Mouse (Mus musculus) lung, postnatal 0 days (tissue): Measurements from ENCODE around the gene Draxin. TPM values are rescaled to one million over a fixed set of nuclear protein-coding genes. Genes with fewer than 3 reads are reported as not detected.

Source experiments
- ATAC-seq: fragments of 200-750 bp; cut with Nextera tagmentation; 2 replicates; pipeline ENCODE4 v1.8.0; 2017; ENCODE audit warnings: moderate library complexity
- DNase-seq: peaks from one replicate; pipeline ENCODE4 v3.0.0-alpha.2; 2016; ENCODE audit warnings: low spot score
- H3K27ac ChIP-seq: fragments of 300-500 bp; sonication (generic); 2 replicates; pipeline ENCODE4 v1.5.1; 2014; ENCODE audit warnings: antibody characterized with exemption, mild to moderate bottlenecking, low read length, mixed read lengths
- H3K27me3 ChIP-seq: fragments of 300-500 bp; sonication (generic); replicated peaks from 2 replicates; pipeline ENCODE4 v1.6.1; 2014; ENCODE audit warnings: low read length, mixed read lengths; ENCODE audit not compliant: insufficient read depth
- H3K36me3 ChIP-seq: fragments of 300-500 bp; sonication (generic); 2 replicates; pipeline ENCODE4 v1.6.1; 2014; ENCODE audit warnings: low read length, mixed read lengths; ENCODE audit not compliant: insufficient read depth
- H3K4me1 ChIP-seq: fragments of 300-500 bp; sonication (generic); 2 replicates; pipeline ENCODE4 v1.6.1; 2014; ENCODE audit warnings: antibody characterized with exemption, low read depth, low read length, mixed read lengths; ENCODE audit not compliant: insufficient read depth
- H3K4me2 ChIP-seq: fragments of 300-500 bp; sonication (generic); replicated peaks from 2 replicates; pipeline ENCODE4 v1.6.1; 2014; ENCODE audit warnings: low read depth, mild to moderate bottlenecking, low read length, moderate library complexity, mixed read lengths
- H3K4me3 ChIP-seq: fragments of 300-500 bp; sonication (generic); 2 replicates; pipeline ENCODE4 v1.5.1; 2014; ENCODE audit warnings: low read depth, low read length
- H3K9ac ChIP-seq: fragments of 300-500 bp; sonication (generic); replicated peaks from 2 replicates; pipeline ENCODE4 v1.6.1; 2014; ENCODE audit warnings: low read depth, mild to moderate bottlenecking
- H3K9me3 ChIP-seq: fragments of 300-500 bp; sonication (generic); 2 replicates; pipeline ENCODE4 v1.6.1; 2016; ENCODE audit warnings: low read length, mixed read lengths
- CTCF ChIP-seq: IDR thresholded peaks from 2 replicates; pipeline ENCODE4 v1.5.1; 2016; ENCODE audit warnings: antibody characterized with exemption, mild to moderate bottlenecking
- EP300 ChIP-seq: IDR thresholded peaks from 2 replicates; pipeline ENCODE4 v1.6.1; 2016; ENCODE audit warnings: antibody characterized with exemption, mild to moderate bottlenecking, control low read depth
- WGBS: fragments of 180-500 bp; shearing (Covaris S2); extraction: QIAGEN DNeasy Blood & Tissue Kit; methylation state at CpG from one replicate; pipeline ENCODE4 v1.1.7; 2014; 5-methylcytosine and 5-hydroxymethylcytosine counted together
- polyA plus RNA-seq: library from polyadenylated mRNA; unstranded; fragments of >200 nt; fragmentation: Nextera tagmentation; extraction: Ambion mirVana; gene quantifications from 2 replicates; pipeline ENCODE4 v1.2.1, GENCODE M21; 2015

The Draxin gene
- polyA plus RNA-seq, 1 experiment from 2014 or later, result 0.06 TPM

DNA sequence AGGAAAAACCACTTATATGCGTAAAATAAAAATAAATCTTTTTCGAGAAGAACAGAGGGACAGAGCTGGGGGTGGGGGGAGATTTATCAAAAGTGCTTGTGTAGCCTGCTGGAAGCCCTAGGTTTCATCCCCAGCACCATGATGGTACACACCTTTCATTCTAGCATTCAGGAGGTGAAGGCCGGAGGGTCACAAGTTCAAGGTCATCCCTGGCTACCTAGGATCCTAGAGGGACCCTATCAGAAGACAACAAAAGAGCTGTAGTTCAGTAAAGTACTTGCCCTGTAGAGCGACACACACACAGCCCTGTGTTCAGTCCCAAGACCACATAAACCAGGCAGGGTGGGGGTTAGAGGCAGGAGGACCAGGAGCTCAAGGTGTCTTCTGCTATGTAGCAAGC lies 23.5 kb upstream of the Draxin start:
- ATAC-seq, result no peak
- Histone ChIP-seq H3K4me3 (no peak overlapping the region), H3K36me3 (no peaks in the 10 kb centered on the region), H3K27ac (no peak overlapping the region), H3K4me2 (no peak overlapping the region), H3K4me1 (peaks cover 1% of the 10 kb centered on the region; the same call in 1 of the 2 replicates), H3K27me3 (no peaks in the 10 kb centered on the region), H3K9me3 (no peaks in the 10 kb centered on the region), H3K9ac (no peak overlapping the region)
- TF ChIP-seq CTCF (no peak), EP300 (no peak)
- no peak for DNase-seq
- 83% methylated on average over 4 of the region's 4 CpGs for WGBS

DNA sequence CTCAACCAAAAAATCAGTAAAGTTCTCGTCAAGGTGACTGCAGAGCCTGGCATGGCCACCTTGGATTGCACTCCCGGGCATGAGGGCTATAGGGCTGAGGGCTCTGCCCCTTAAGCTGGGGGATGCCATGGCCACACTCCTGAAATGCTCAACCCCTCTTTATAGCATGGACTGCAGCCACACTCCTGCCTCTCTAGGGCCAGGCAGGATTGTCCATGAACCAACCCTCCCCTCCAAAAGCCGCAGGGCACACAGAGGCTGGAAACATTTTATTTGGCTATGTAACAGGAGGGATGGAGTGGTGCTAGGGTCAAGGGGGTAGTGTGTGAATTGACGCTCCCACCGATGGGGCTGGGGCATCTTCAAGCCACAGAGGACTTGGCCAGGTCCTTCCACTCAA lies 22.0 kb upstream of the Draxin start:
- H3K27me3 ChIP-seq, result no peaks in the 10 kb centered on the region
- H3K9me3 ChIP-seq, result no peaks in the 10 kb centered on the region
- DNase-seq, result no peak
- TF ChIP-seq CTCF, result no peak
- no peak for TF ChIP-seq EP300
- no peaks in the 10 kb centered on the region for H3K36me3 ChIP-seq
- WGBS, result 84% methylated on average over 5 of the region's 5 CpGs
- no peak overlapping the region for H3K27ac ChIP-seq
- no peak overlapping the region for H3K4me2 ChIP-seq
- H3K4me1 ChIP-seq, result no peaks in the 10 kb centered on the region
- H3K4me3 ChIP-seq, result no peak overlapping the region
- ATAC-seq, result no peak
- H3K9ac ChIP-seq, result no peak overlapping the region

GRCm38 (mm10) chr4:148151267-148152168 lies 21.0 kb upstream of the Draxin start, which contains the start of gene Fbxo6:
Gene Fbxo6 (minus strand): TSS chr4:148152140.
- peak; percentile 95 for ATAC-seq
- H3K27ac ChIP-seq, result peak within 1 kb of the TSS; percentile 94
- no peaks in the 10 kb centered on the region for H3K36me3 ChIP-seq
- no peaks in the 10 kb centered on the region for H3K9me3 ChIP-seq
- under 1% methylated on average over 35 of the region's 67 CpGs for WGBS
- TF ChIP-seq CTCF (peak; percentile 85), EP300 (no peak)
- no peaks in the 10 kb centered on the region for H3K4me1 ChIP-seq
- peak; percentile 95 for DNase-seq
- H3K4me3 ChIP-seq, result peak within 1 kb of the TSS; percentile 70
- H3K27me3 ChIP-seq, result no peaks in the 10 kb centered on the region
- peak within 1 kb of the TSS; percentile 76 for H3K9ac ChIP-seq
- peak within 1 kb of the TSS; percentile 85 for H3K4me2 ChIP-seq

GRCm38 (mm10) chr4:148150953-148151266 lies 20.4 kb upstream of the Draxin start:
- H3K27ac ChIP-seq, result peak overlapping the region; percentile 94
- H3K4me2 ChIP-seq, result peak overlapping the region; percentile 85
- H3K9ac ChIP-seq, result peak overlapping the region; percentile 76; the same call in 1 of the 2 replicates
- H3K36me3 ChIP-seq, result peaks cover 4% of the 10 kb centered on the region; the same call in 1 of the 2 replicates
- no peaks in the 10 kb centered on the region for H3K4me1 ChIP-seq
- H3K4me3 ChIP-seq, result peak overlapping the region; percentile 70
- DNase-seq (peak; percentile 76), ATAC-seq (no peak)
- 16% methylated on average over 3 of the region's 3 CpGs for WGBS
- H3K27me3 ChIP-seq, result no peaks in the 10 kb centered on the region
- TF ChIP-seq CTCF, result no peak
- no peak for TF ChIP-seq EP300
- H3K9me3 ChIP-seq, result no peaks in the 10 kb centered on the region

- TF ChIP-seq CTCF (no peak), EP300 (no peak)
- no peak overlapping the region for H3K9ac ChIP-seq
- H3K27ac ChIP-seq, result 0 out of 2 replicates have a peak overlapping the region, but pooled peaks have one; percentile 6
- no peaks in the 10 kb centered on the region for H3K9me3 ChIP-seq
- no peaks in the 10 kb centered on the region for H3K27me3 ChIP-seq
- ATAC-seq (no peak), DNase-seq (no peak)
- no peak overlapping the region for H3K4me3 ChIP-seq
- H3K4me2 ChIP-seq, result no peak overlapping the region
- H3K4me1 ChIP-seq, result no peaks in the 10 kb centered on the region
- 72% methylated on average over 7 of the region's 7 CpGs for WGBS
- H3K36me3 ChIP-seq, result peaks cover 4% of the 10 kb centered on the region; the same call in 1 of the 2 replicates
Measured at GRCm38 (mm10) chr4:148150242-148150641, 19.7 kb upstream of the Draxin start.

DNA sequence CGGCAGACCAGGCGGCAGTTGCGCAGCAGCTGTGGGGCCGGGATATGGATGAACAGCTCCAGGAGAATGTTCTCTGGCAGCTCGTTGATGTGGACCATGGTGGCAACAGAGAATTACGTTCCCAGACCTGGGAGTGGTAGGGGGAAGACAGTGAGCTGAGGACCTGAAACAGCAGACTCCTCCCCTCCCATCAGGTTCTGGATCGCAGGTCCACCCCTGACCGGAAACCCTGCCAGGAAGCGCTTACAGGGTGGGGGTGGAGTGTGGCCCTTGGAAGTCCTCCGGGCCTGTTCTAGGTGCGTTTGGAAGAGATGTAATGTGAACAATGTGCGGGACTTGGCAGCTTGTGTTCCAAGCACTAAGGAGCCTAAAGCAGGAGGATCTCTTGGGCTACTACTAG lies 19.0 kb upstream of the Draxin start:
- DNase-seq, result no peak
- ATAC-seq, result no peak
- H3K36me3 ChIP-seq, result peaks cover 4% of the 10 kb centered on the region; the same call in 1 of the 2 replicates
- H3K4me2 ChIP-seq, result no peak overlapping the region
- TF ChIP-seq CTCF (no peak), EP300 (no peak)
- H3K4me3 ChIP-seq, result no peak overlapping the region
- H3K9me3 ChIP-seq, result no peaks in the 10 kb centered on the region
- peak overlapping the region; percentile 38; the same call in 1 of the 2 replicates for H3K27ac ChIP-seq
- H3K27me3 ChIP-seq, result no peaks in the 10 kb centered on the region
- H3K9ac ChIP-seq, result no peak overlapping the region
- H3K4me1 ChIP-seq, result no peaks in the 10 kb centered on the region
- 55% methylated on average over 12 of the region's 12 CpGs for whole genome bisulfite sequencing
